Mouse (Mus musculus) layer of hippocampus, postnatal 25 days (tissue): Measurements from ENCODE around the gene Sp1. TPM values are rescaled to one million over a fixed set of nuclear protein-coding genes. Genes with fewer than 3 reads are reported as not detected.
A peak's percentile ranks its signal among the peaks of the same experiment; 100 is the strongest.

Source experiments
- DNase-seq, 2 experiments: peaks; one replicate each; pipeline ENCODE4 v3.0.0; 2022; ENCODE audit warnings: mixed read lengths in 2 of 2, low spot score in 1 of 2; ENCODE audit errors: extremely low spot score in 1 of 2
- total RNA-seq, 2 experiments: library from RNA; stranded (reverse); gene quantifications; 2 replicates each; pipeline ENCODE4 v1.2.3; 2021

Sp1 gene
- total RNA-seq, 2 experiments from 2014 or later = 22.5 to 24.2 TPM

DNA sequence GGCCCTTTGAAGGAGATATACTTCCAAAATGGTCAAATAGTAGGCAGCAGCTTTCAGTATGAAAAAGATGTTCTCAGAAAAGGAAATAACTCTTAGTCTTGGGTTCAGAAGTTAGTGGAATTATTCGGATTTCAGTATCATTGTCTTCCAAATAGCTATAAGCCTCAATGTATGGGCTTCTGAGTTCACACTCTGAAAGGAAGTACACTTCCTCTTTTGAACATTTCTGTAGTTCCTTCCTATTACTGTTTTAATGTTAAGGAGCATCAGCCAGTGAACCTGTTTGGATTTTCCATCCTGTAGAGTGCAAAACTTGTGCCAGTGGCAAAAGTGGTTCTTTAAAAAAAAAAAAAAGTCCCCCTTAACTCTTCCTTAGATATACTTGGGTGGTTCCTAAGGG, 26.1 kb downstream of the Sp1 start:
- no peak for DNase-seq

GRCm38 (mm10) chr15:102433173-102433572, 27.2 kb downstream of the Sp1 start:
- no peak for DNase-seq

DNA sequence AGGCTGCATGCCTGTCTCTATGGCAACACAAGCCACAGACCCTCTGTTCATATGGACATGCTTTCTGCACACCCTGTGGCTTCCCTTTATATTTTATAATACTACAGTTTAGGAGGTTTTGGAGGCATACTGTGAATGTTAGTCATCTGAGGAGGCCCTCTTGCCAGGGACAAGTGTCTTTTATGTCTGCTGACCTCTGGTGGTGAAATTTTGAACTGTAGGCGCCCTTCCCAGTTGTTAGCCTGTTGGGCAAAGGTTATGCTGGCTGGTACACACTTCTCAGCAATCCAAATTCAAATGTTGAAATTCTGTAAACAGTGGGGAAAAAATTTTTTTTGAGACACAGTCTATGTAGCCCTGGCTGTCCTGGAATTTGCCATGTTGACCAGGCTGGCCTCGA, 36.5 kb downstream of the Sp1 start:
- peak; percentile 71 to 95 for DNase-seq

DNA sequence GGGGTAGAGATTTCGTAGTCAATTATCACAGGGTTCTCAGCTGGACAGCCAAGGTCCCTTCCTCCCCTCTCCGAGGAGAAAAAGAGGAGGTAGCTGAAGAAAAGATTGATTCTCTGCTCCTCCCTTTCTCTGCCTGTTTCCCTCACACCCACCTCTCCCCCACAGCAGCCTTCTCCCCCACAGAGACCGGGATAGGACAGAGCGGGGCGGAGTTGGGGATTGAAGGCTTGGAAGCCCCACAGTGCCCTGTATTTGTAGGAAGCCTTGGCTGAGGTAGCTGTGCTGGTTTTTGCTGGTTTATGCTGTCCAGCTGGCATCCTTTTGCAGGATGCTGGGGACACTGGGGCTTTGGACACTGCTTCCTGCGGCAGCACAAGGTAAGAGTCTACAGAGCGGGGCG, 39.2 kb downstream of the Sp1 start, which contains the start of gene Amhr2:
TSS of gene Amhr2 (plus strand) at position 222 of the 400 bp plus-strand sequence.
- no peak for DNase-seq

DNA sequence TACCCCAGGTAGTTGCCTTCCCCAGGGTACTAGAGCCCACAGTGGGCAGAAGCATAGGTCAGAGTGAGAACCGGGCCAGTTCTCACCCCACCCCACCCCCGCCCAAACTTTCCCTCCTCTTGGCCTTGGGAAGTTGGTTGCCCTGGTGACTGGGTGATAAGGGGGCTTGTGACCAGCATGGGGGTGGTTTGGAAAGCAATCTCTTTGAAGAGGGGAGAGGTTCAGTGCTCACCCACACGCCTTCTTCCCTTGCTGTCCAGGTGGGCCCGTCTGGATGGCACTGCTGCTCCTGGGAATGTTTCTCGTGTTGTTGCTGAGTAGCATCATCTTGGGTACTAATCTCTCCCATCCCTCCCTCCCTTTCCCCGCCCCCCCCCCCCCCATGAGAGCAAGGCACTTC, 40.5 kb downstream of the Sp1 start:
- no peak for DNase-seq

DNA sequence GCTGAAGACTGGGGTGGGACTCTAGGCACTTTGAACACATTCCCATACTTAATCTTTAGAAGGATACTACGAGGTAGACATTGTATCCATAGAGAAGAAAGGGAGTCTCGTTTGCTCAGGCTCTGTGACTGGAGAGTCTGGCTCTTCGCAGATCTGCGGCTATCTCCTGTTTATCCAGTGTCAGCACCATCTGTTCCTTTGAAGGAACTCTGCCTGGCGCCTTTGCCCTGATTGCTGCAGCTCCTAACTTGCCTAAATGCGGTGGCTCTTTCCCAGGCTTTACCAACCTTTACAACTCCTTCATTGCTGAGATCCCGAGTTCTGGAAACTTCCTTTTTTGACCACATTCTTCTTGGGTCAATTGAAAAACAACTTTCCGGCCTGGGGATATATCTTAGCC, 43.4 kb downstream of the Sp1 start:
- no peak for DNase-seq

DNA sequence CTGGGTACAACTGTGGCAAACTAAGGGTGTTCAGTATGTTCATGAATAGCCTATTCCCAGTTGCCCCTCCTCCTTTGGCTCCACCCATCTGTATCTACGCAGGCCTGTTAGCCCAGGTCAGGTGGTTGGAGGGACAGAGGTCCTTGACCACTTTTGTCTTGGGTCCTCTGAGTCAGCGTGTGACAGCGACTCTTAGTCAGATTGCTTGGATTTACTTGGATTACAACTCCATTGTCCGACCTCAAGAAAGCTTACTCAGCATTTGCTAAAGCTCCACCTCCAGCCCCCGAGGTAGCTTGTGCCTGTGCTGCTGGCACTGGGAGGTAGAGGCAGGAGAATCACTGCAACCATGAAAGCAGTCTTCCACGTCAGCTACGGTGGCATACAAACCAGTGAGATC, 45.0 kb downstream of the Sp1 start:
- no peak for DNase-seq

GRCm38 (mm10) chr15:102451666-102452430, 45.9 kb downstream of the Sp1 start:
- no peak for DNase-seq

GRCm38 (mm10) chr15:102455993-102456392, 50.0 kb downstream of the Sp1 start:
- DNase-seq = no peak

GRCm38 (mm10) chr15:102458050-102458736, 52.2 kb downstream of the Sp1 start:
- DNase-seq = no peak

DNA sequence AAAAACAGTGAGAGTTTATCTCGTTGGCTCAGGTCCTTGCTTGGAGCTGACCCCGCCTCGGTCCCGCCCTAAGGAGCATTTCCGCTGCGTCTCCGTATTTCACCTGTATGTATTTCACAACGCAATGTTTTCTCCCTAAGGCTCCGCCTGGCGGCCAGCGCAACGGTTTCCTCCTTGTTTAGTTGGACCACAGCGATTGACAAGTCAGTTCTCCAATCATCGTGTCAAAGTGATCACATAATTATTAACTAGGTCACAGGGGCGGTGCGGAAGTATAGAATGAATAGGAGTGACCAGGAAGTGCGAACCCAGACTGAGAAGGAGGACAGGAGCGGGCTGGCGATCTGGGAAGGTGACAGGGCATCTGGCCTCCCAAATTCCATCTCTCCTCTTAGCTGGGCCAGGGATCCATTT, 53.0 kb downstream of the Sp1 start, which contains the start of gene Prr13:
TSS of gene Prr13 (plus strand) at position 125 of the 414 bp plus-strand sequence.
- peak; percentile 58 to 79 for DNase-seq

DNA sequence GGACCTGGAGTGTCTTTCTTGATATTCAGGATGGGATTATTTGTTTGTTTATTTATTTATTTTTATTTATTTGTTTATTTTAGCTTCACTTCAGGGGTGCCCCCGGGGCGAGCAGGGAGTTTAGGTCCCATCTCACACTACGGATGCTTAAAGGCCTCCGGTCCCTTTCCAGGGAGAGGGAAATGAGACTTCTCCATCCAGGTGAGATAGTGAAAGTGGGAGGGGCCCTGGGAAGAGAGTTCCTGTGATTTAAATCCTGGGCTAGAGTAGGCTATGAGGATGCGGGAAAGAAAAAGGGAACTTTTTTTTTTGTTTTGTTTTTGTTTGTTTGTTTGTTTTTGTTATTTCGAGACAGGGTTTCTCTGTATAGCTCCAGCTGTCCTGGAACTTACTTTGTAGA, 53.4 kb downstream of the Sp1 start:
- DNase-seq = no peak

GRCm38 (mm10) chr15:102459847-102460246, 53.9 kb downstream of the Sp1 start:
- no peak for DNase-seq

- no peak for DNase-seq
These were observed 54.5 kb downstream of the Sp1 start for GRCm38 (mm10) chr15:102460409-102460808.

GRCm38 (mm10) chr15:102460971-102461370, 55.0 kb downstream of the Sp1 start:
- no peak for DNase-seq

- DNase-seq = no peak
These were observed 55.6 kb downstream of the Sp1 start for GRCm38 (mm10) chr15:102461430-102462075.

GRCm38 (mm10) chr15:102463666-102464065, 57.7 kb downstream of the Sp1 start:
- DNase-seq = no peak

DNA sequence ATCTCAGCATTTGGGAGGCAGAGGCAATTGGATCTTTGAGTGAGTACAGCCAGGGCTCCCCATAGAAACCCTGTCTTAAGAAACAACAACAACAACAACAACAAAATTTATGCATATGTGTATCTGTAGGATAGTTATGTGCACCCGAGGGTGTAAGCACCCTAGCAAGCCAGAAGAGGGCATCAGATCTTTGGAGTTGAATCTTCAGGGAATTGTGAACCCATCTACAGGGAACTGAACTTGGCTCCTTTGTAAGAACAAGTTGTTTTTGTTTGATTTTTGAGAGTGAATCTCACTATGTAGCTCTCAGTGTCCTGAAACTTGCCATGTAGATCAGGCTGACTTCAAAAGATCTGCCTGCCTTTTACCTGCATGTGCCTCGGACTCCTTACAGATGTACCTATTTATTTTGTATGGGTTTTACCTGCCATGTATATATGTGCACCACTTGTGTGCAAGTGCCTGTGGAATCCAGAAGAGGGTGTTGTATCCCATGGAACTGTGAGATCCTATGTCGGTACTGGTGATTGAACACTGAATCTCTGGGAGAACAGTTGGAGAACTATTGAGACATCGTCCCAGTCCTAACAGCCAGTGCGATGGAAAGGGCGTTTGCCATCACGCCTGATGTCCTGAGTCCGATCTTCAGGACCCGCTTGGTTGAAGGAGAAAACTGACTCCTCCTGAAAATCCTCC, 62.9 kb downstream of the Sp1 start:
- no peak for DNase-seq

DNA sequence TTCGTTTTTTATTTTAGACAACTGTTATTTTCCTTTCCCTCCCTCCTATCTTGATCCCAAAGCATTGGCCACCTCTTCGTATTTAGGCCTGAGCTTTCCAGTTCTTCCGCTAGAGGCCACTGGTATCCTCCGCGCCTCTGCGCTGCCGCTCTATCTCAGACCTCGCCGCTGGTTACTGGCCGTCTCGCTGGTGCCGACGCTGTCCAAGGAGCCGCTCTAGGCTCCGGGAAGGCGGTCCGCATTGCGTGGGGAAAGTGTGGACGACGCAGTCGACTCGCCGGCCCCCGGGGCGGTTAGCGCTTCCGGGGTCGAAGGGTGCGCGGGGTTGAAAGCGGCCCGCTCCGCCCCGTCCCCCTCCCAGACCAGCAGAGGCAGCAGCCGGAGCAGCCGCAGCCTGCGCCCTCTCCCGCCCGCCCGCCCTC, 64.3 kb downstream of the Sp1 start, which contains the start of gene Pcbp2:
TSS of gene Pcbp2 (plus strand) at position 357 of the 422 bp plus-strand sequence.
- peak; percentile 81 to 93 for DNase-seq

DNA sequence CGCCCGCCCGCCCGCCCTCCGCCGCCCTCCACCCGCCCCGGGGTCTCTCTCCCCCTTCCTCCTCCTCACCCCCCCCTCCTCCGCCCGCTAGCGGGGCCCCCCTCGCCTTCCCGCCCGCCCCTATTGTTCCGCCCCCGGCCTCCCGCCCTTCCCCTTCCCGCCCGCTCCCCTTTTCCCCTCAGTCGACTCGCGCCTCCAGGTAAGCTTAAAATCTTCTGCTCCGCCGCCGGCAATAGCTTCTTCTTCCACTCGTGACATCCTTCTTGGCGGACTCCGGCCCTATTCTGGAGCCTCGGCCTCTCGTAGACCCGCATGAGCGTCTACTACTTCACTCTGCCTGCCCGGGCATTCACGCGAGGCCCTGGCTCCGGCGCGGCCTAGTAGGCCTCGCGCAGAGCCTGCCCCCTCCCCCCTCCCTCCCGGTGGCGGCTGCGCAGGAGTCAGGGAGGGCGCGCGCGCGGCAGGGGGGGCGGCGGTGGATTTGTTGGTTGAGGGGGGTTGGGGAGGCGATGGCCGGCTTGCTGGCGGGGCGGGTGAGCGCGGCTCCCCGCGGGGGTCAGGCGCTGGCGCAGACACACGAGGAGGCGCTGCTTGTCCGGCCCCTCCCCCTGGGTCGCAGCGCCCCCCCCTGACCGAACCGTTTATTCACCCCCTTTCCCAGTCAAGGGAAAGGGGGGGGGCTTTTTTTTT, 64.8 kb downstream of the Sp1 start:
- peak; percentile 61 to 81 for DNase-seq
